In the genomic region with DNA sequence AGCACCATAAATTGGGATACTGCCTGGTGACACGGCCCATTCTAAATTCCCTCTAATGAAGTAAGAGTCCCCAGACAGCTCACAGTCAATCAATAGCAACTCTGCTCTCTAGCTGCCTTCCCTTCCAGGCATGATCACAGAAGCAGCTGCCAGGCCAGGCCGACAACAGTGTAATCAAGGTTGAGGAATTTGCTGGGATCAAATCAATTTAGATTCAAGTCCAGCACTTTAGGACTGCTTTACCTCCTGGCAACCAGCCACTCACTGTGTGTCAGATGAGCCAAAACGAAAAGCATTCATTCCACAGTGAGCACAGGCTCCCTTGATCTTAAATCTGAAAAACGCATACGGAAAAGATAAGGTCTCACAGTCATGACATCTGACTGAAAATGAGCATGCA, we compare ENCODE assay signal across 14 mouse cellular contexts.
DNase-seq lines count a peak whose midpoint lies in the region; ATAC-seq and TF ChIP-seq lines count a peak whose summit lies in the region.
"Had no signal": no experiment of that assay in that cellular context is flagged by ENCODE, and none has a peak within 500 bp of the region (broad histone marks: within the 10 kb centered on the region; RNA-seq: fewer than 3 reads in every experiment).

No protein-coding gene starts in this region.

- no peak overlapping the region for H3K4me3 ChIP-seq in midbrain, embryonic 11.5 days (ENCODE audit: low read depth, low read length)
- no peak overlapping the region for H3K4me3 ChIP-seq in midbrain, embryonic 10.5 days
- H3K4me3 ChIP-seq in neural tube, embryonic 13.5 days: no peak overlapping the region
- H3K4me3 ChIP-seq in kidney, embryonic 16.5 days (ENCODE audit: low read length): no peak overlapping the region
- H3K4me3 ChIP-seq in gastrocnemius, adult 2 months: no peak overlapping the region
- H3K4me3 ChIP-seq: embryonic facial prominence, embryonic 13.5 days; left cerebral cortex, adult 2 months had no signal

- no peaks in the 10 kb centered on the region for H3K27me3 ChIP-seq in midbrain, embryonic 11.5 days (ENCODE audit: control insufficient read depth, insufficient read depth, low read length)
- no peaks in the 10 kb centered on the region for H3K27me3 ChIP-seq in midbrain, embryonic 10.5 days (ENCODE audit: low read depth, poor library complexity, severe bottlenecking)
- no peaks in the 10 kb centered on the region for H3K27me3 ChIP-seq in neural tube, embryonic 13.5 days
- H3K27me3 ChIP-seq in kidney, embryonic 16.5 days (ENCODE audit: insufficient read depth, low read length): no peaks in the 10 kb centered on the region
- H3K27me3 ChIP-seq: embryonic facial prominence, embryonic 13.5 days had no signal

- no peaks in the 10 kb centered on the region for H3K9me3 ChIP-seq in midbrain, embryonic 11.5 days (ENCODE audit: control insufficient read depth, low read length)
- H3K9me3 ChIP-seq in midbrain, embryonic 10.5 days (replicated peaks): no peaks in the 10 kb centered on the region
- no peaks in the 10 kb centered on the region for H3K9me3 ChIP-seq in neural tube, embryonic 13.5 days
- no peaks in the 10 kb centered on the region for H3K9me3 ChIP-seq in kidney, embryonic 16.5 days (ENCODE audit: low read length)
- H3K9me3 ChIP-seq: embryonic facial prominence, embryonic 13.5 days had no signal

- no peak for TF ChIP-seq CTCF in gastrocnemius, adult 2 months (IDR thresholded peaks at IDR 0.05)

- WGBS in midbrain, embryonic 11.5 days: 68% methylated on average over 5 of the region's 5 CpGs
- WGBS in midbrain, embryonic 10.5 days: 75% methylated on average over 5 of the region's 5 CpGs
- WGBS in neural tube, embryonic 13.5 days: 34% methylated on average over 5 of the region's 5 CpGs
- WGBS in kidney, embryonic 16.5 days: 75% methylated on average over 5 of the region's 5 CpGs

- ATAC-seq in midbrain, embryonic 11.5 days (ENCODE audit: low FRiP score): peak; percentile 75
- ATAC-seq in neural tube, embryonic 13.5 days (ENCODE audit: low read depth): peak; percentile 91
- ATAC-seq in kidney, embryonic 16.5 days (ENCODE audit: low FRiP score, low TSS enrichment): no peak
- ATAC-seq: liver, postnatal 0 days had no signal

- intact Hi-C loops in gastrocnemius, adult 2 months (cut with DNase I): no loop called here

- H3K36me3 ChIP-seq in midbrain, embryonic 11.5 days (ENCODE audit: control insufficient read depth, insufficient read depth, low read length): no peaks in the 10 kb centered on the region
- H3K36me3 ChIP-seq in midbrain, embryonic 10.5 days: no peaks in the 10 kb centered on the region
- no peaks in the 10 kb centered on the region for H3K36me3 ChIP-seq in neural tube, embryonic 13.5 days
- no peaks in the 10 kb centered on the region for H3K36me3 ChIP-seq in kidney, embryonic 16.5 days (ENCODE audit: insufficient read depth, low read length)
- H3K36me3 ChIP-seq: embryonic facial prominence, embryonic 13.5 days had no signal

- DNase-seq in cerebellum, postnatal 36 days: peak; percentile 7
- DNase-seq in cerebellum, adult 9-11 months: no peak
- DNase-seq in midbrain, embryonic 11.5 days (ENCODE audit: low spot score, missing footprints): peak; percentile 83
- DNase-seq in midbrain, embryonic 10.5 days (ENCODE audit: low spot score): no peak
- peak; percentile 51 for DNase-seq in heart, postnatal 4 days
- DNase-seq in gastrocnemius, adult 2 months: no peak
- DNase-seq: gastrocnemius, postnatal 10 days; liver, postnatal 0 days; right cerebral cortex, postnatal 4 days had no signal

- H3K9ac ChIP-seq in midbrain, embryonic 11.5 days (ENCODE audit: low read length): no peak overlapping the region
- no peak overlapping the region for H3K9ac ChIP-seq in neural tube, embryonic 13.5 days
- H3K9ac ChIP-seq in kidney, embryonic 16.5 days (replicated peaks; ENCODE audit: low read length): no peak overlapping the region
- H3K9ac ChIP-seq: embryonic facial prominence, embryonic 13.5 days; liver, postnatal 0 days had no signal

- no peaks in the 10 kb centered on the region for H3K4me1 ChIP-seq in midbrain, embryonic 11.5 days (ENCODE audit: control insufficient read depth, insufficient read depth, low read length)
- H3K4me1 ChIP-seq in midbrain, embryonic 10.5 days: no peaks in the 10 kb centered on the region
- H3K4me1 ChIP-seq in neural tube, embryonic 13.5 days (replicated peaks): peaks cover 18% of the 10 kb centered on the region
- H3K4me1 ChIP-seq in kidney, embryonic 16.5 days (ENCODE audit: insufficient read depth, low read length): no peaks in the 10 kb centered on the region

- no peak overlapping the region for H3K4me2 ChIP-seq in midbrain, embryonic 11.5 days
- H3K4me2 ChIP-seq in neural tube, embryonic 13.5 days: no peak overlapping the region
- H3K4me2 ChIP-seq in kidney, embryonic 16.5 days (replicated peaks; ENCODE audit: low read depth, low read length): no peak overlapping the region
- H3K4me2 ChIP-seq: embryonic facial prominence, embryonic 13.5 days had no signal

- no peak overlapping the region for H3K27ac ChIP-seq in midbrain, embryonic 11.5 days (ENCODE audit: low read depth, low read length)
- no peak overlapping the region for H3K27ac ChIP-seq in midbrain, embryonic 10.5 days (replicated peaks)
- H3K27ac ChIP-seq in neural tube, embryonic 13.5 days (replicated peaks): no peak overlapping the region
- no peak overlapping the region for H3K27ac ChIP-seq in kidney, embryonic 16.5 days (ENCODE audit: low read length)
- H3K27ac ChIP-seq in gastrocnemius, adult 2 months: no peak overlapping the region
- H3K27ac ChIP-seq: embryonic facial prominence, embryonic 13.5 days; kidney, postnatal 0 days; left cerebral cortex, adult 2 months had no signal

Comparison
In these comparisons a context has a peak if more than half of its experiments do, and no peak if none do; other contexts are left out.
1. DNase-seq: peak in cerebellum, postnatal 36 days (2 of 2), midbrain, embryonic 11.5 days (single experiment) and heart, postnatal 4 days (single experiment); none in cerebellum, adult 9-11 months (single experiment), midbrain, embryonic 10.5 days (single experiment) and gastrocnemius, adult 2 months (single experiment).